Mouse (Mus musculus): Measurements from ENCODE around the gene Hivep1.

DNA sequence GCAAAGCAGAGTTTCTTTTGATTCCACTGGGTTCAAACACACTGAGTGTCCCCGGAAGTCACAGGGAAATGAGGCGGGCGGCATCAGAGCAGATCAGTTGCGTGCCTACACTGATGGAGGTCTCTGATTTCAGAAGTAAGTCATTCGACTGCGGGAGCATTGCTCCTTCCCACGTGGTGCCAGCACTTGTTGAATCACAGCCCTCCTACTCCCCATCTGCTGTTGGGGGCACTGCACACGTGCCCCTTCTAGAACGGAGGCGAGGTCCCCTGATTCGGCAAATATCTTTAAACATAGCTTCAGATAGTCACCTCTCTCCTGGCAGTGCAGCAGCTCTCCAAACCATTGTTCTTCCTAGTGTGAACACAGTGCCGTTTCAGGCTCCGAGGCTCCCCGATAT, 106.4 kb downstream of the Hivep1 start:
- no peak for TF ChIP-seq ZNF384 (IDR thresholded peaks at IDR 0.05; ENCODE audit: low read depth, low read length)
- TF ChIP-seq HCFC1 (IDR thresholded peaks at IDR 0.05; ENCODE audit: borderline replicate concordance, insufficient read depth, low read length), result no peak
- TF ChIP-seq MAFK (IDR thresholded peaks at IDR 0.05; ENCODE audit: insufficient read depth, low read depth, low read length), result no peak
- no peak for TF ChIP-seq ZC3H11A (IDR thresholded peaks at IDR 0.05; ENCODE audit: borderline replicate concordance, low read depth, low read length)
- no peak for TF ChIP-seq CHD2 (IDR thresholded peaks at IDR 0.05; ENCODE audit: low read depth, low read length)

Measured in ES-E14 (cell line).